Mouse (Mus musculus) naive thymus-derived CD4-positive, alpha-beta T cell, adult 5 months (primary cell): ENCODE results near the gene Brd1. TPM values are rescaled to one million over a fixed set of nuclear protein-coding genes. Genes with fewer than 3 reads are reported as not detected.

Experiments
- polyA plus RNA-seq: library from polyadenylated mRNA; unstranded; fragments of 100-300 nt; shearing (Covaris generic); gene quantifications from one replicate; pipeline ENCODE4 v1.2.1, GENCODE M21; 2017

The Brd1 gene
- 87.2 TPM for polyA plus RNA-seq

GRCm38 (mm10) chr15:88733834-88734571 is at the start of gene Brd1:
Gene Brd1 (minus strand): TSS chr15:88734233.

GRCm38 (mm10) chr15:88751564-88752402 is 17.8 kb upstream of the Brd1 start, which contains the start of gene Zbed4:
Gene Zbed4 (plus strand): TSS chr15:88751660.

Other genes starting within 250 kb of the Brd1 start
- not detected for gene Zdhhc25, start 133.9 kb downstream of the Brd1 start, polyA plus RNA-seq
- gene Zbed4, start 17.4 kb upstream of the Brd1 start, polyA plus RNA-seq = 4.7 TPM
- 8.5 TPM for gene Alg12, start 85.1 kb upstream of the Brd1 start, polyA plus RNA-seq
- 27.6 TPM for gene Creld2, start 85.4 kb upstream of the Brd1 start, polyA plus RNA-seq
- 91.6 TPM for gene Pim3, start 128.0 kb upstream of the Brd1 start, polyA plus RNA-seq
- gene Ttll8, start 220.2 kb upstream of the Brd1 start, polyA plus RNA-seq = not detected
- not detected for gene Mlc1, start 244.8 kb upstream of the Brd1 start, polyA plus RNA-seq
- gene Mov10l1, start 248.7 kb upstream of the Brd1 start, polyA plus RNA-seq = not detected